Mouse (Mus musculus) erythroid progenitor cell, adult 5-6 weeks (primary cell): ENCODE measurements around the gene Abcc12. TPM values are rescaled to one million over a fixed set of nuclear protein-coding genes. Genes with fewer than 3 reads are reported as not detected.
A peak's percentile ranks its signal among the peaks of the same experiment; 100 is the strongest.

Experiments
- ATAC-seq: replicated peaks from 2 replicates; pipeline ENCODE4 v1.8.0; 2016; ENCODE audit warnings: moderate number of reproducible peaks, mild to moderate bottlenecking, moderate TSS enrichment, inconsistent platforms; ENCODE audit not compliant: poor library complexity, low FRiP score, severe bottlenecking
- total RNA-seq, 2 experiments: library from RNA; stranded (forward) in 1 of 2; stranded (reverse) in 1 of 2; fragments of 150-400 nt in 1 of 2; fragments of 186-747, 209-891 nt in 1 of 2; gene quantifications; 2 replicates each; pipeline versions ENCODE4 v1.2.3 to v1.2.4; 2015 to 2017; ENCODE audit warnings: low replicate concordance in 2 of 2

Abcc12 gene
- total RNA-seq (2015; ENCODE audit: low replicate concordance): not detected in 2 replicates
- total RNA-seq (2017; ENCODE audit: low replicate concordance): not detected in 2 replicates

DNA sequence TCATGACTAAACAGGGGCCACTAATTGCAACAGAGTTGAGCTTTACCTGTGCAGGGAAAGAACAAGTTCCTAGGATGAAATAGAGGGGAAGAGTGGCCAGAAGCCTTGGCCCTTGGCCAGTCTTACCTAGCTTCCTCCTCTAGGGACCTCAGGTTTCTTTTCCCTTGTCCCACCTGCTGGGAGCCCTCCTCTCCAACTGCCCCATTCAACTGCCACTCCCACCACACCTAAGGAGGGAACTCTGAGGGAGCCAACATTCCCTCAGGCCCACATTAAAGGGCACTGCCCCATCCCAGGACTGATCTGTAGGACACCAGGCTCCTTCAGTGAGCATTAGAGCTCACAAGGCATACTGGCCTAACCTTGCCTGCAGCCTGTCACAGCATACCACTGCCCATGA is at the start of gene Abcc12:
Gene Abcc12 (minus strand): TSS at position 229 of the 400 bp plus-strand sequence.
- ATAC-seq: no peak

- ATAC-seq: no peak
These were observed 49.7 kb upstream of the Abcc12 start for GRCm38 (mm10) chr8:86630212-86630611.

DNA sequence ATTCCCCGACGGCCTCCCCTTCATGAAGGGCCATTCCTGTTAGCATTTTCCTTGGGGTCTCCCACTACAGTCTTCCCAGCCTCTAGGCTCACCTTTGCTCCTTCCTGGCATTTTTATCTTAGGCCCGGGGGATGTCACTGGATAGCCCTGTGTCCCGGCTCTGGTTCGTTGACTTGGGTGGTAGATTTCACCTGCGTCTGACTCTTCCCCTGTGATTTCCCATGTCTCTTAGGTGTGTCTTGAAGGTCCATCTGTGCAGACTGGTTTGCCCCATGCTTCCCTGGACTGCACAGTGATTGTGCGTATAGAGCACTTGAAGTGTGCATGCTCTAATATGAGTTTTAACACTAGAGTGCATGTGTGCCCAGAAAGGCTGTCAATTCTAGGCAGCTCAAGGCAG is 44.4 kb upstream of the Abcc12 start:
- no peak for ATAC-seq

DNA sequence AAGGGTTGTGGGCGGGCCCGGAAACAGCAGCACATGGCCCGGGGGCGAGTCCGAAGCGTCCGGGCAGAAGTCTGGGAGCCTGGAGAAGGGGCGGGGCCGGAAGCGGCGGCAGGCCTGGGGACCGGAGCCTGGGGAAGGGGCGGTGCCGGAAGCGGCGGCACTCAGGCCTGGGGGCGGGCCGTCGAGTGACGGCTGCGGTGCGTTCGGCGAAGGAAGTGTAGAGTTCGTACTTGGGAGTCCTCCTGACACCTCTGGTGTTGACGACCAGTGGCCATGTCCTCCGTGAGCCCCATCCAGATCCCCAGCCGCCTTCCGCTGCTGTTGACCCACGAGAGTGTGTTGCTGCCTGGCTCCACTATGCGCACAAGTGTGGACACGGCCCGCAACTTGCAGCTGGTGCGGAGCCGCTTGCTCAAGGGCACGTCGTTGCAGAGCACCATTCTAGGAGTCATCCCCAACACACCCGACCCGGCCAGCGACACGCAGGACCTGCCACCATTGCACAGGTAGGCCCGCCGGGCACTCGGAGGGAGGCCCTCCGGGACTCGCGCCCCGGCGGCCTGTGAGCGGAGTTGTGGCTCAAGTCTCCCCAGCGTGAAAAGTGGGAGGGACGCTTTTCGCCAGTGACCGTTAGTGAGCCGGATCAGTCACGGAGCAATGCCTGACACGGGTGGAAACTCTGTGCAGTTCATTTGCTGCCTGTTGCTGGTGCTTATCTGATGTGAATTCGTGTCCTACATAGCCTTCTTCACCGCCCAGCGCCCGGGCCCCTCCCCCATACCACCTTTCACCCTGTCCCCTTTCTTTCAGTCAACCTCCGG is 43.6 kb upstream of the Abcc12 start, which contains the start of gene Lonp2:
Gene Lonp2 (plus strand): TSS at position 133 of the 821 bp plus-strand sequence.
- peak; percentile 97 for ATAC-seq

- no peak for ATAC-seq
These were observed 43.0 kb upstream of the Abcc12 start for GRCm38 (mm10) chr8:86623551-86623910.

GRCm38 (mm10) chr8:86617759-86618387 is 37.4 kb upstream of the Abcc12 start:
- ATAC-seq: no peak; the same call in 1 of the 2 replicates

DNA sequence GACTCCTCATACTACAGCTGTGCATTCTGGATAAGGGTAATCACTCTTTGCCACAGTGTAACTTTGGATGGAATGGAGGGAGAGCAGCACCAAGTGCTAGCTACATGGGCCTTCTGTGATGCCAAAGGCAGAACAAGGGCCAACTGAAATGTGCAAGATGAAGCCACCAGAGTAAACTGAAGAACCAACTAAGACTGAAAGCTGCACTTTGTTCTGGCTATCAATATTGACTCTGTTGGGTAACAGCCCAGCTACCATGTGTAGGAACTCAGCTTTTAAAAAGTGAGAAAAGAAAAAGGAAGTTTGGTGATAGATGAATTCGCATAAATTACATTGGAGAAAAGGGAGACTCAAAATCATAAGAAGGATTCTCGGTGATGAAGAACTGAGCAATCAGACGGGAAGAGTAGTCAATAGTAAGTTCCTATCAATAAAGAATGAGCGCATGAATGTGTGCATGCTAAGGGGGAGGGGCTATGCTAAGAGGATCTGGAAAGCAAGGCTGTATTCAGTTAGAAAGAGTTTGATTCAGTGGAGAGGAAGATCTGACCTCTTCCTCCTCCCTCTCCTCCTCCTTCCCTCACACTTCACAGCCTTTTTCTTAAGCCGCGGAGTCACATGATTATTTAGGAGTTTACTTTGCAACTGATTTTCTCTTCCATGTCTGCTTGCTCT is 34.7 kb upstream of the Abcc12 start:
- ATAC-seq: no peak

DNA sequence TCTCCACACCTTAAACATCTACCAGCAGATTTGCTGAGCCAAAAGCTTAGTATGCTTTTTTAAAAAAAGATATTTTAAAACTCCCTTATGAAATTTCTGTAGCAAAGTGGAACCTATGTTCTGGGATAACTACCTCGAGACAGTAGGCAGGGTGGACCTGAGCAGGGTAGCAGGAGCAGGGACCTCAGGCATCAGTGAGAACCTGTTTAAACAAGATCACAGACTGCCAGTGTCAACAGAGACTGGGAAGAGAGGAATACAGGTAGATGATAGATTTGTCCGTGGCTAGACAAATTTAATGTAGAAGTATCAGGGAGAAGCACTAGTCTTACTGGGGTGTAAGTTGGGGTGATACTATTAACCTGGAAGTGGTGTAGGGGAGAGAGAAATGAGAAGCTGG is 33.3 kb upstream of the Abcc12 start:
- ATAC-seq: no peak

DNA sequence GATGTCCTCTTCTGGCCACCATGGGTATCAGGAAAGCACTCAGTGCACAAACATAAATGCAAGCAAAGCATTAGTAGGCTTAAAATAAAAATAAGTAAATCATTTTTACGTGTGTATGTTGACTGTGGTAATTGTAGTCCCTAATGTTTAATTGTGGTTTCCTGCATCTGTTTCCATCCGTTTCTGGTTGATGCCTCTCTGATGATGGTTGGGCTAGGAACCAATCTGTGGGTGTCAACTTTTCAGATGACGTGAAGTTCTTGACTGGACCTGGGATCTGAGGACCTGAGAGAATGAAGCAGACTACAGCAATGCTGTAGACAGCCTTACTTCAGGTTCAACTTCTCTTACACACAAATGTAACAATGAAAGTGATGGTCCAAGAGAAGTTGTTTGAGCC is 24.2 kb upstream of the Abcc12 start:
- no peak for ATAC-seq

- ATAC-seq: no peak
These were observed 22.7 kb upstream of the Abcc12 start for GRCm38 (mm10) chr8:86603174-86603573.

GRCm38 (mm10) chr8:86600311-86600710 is 19.8 kb upstream of the Abcc12 start:
- no peak for ATAC-seq

DNA sequence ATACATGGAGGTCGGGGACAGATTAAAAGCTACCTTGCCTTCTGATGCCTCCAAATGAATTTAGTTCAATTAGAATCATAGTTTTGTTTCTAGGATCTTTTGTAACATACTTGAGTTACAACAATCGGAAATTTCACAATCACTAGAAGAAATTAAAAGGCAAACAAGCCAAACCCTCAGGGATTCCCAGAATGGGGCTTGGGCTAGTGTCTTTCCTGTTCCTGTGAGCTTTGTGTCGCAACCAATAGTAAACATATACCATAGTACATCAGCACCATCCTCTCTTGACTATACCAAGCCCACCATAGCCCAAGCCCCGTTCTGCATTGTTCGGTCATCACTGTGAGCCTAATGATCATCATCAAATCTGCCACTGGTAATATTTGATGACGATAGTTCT is 18.8 kb upstream of the Abcc12 start:
- no peak for ATAC-seq

DNA sequence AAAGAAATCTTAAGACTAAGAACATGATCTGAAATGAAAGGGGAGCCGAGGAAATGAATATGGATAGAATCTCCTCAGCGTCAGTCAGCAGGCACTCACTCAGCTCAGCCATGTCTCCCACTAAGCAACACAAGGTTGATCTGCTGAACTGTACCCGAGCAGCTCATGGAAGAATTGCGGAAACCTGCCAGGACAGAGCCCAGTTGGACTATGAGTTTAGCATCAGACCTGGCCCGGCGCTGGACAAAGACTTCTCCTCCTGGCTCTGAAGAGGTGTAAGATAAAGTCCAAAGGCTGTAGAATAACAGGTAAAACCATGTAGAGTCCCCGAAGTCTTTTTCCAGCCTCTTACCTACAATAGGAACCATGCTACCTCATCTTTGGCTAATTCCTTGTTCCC is 17.2 kb upstream of the Abcc12 start:
- no peak for ATAC-seq

DNA sequence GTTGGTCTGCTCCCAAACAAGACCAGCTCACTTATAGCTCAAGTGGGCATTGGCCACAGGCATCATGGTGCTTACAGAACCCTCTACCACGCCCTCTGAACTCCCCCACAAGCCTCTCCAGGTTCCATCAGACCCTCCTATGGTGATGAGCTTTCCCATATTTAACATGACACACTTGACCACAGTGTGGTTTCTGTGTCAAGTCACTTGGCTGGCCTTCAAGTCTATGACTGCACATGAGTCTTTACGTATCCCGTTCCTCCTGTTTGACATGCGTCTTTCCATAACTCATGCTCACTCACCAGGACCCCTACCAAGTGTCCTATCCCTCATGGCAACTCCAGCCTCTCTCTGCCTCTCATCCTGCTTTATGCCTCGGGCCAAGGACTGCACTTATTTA is 15.2 kb upstream of the Abcc12 start:
- no peak for ATAC-seq

DNA sequence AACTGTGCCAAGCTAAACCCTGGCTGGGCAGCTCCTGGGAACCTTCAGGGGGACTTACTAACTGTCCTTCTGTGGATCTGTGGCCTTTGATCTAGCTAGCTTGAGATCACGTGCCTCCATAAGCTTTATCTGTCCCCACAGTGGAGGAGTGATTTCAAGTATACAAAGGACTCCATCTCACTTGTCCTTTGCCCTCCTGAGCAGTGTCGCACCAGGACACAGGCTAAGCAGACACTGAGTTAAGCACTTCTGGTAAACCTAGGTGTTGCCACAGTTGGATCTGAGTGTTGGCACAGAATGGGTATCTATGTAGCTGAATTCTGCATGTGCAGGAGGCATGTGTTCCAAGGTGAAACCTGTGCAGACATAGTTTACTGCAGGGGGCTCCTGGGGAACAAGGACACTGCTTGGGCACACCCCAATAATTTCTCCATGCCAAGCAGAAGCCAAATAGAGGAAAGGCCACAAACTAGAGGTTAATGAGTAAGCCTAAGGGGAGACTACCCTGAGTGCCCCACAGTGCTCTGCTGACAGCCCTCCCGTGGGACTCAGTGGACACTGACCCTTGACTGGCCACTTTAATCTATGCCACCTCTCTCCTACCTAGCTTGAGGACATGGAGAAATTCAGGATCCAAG is 13.8 kb upstream of the Abcc12 start:
- no peak for ATAC-seq

DNA sequence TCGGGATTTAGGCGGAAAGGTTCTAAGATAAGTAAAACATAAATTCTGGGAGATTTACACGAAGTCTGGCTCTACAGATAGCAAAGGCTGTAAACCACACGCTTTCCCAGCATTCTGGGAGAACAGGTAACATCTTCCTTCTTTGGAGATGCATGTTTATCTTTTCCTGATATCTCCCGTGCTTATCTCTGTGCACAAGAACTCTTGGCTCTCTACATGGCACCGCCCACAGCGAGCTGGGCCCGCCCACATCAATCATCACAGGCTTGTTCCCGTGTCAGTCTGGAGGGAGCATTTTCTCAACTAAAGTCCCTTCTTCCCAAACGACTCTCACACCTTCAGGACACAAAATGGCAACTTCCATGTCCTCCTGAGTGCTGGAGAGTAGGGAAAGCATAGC is 12.6 kb upstream of the Abcc12 start:
- no peak for ATAC-seq

- no peak for ATAC-seq
These were observed 7.9 kb upstream of the Abcc12 start for GRCm38 (mm10) chr8:86588338-86588737.

- ATAC-seq: no peak
These were observed 6.2 kb upstream of the Abcc12 start for GRCm38 (mm10) chr8:86586642-86587041.

DNA sequence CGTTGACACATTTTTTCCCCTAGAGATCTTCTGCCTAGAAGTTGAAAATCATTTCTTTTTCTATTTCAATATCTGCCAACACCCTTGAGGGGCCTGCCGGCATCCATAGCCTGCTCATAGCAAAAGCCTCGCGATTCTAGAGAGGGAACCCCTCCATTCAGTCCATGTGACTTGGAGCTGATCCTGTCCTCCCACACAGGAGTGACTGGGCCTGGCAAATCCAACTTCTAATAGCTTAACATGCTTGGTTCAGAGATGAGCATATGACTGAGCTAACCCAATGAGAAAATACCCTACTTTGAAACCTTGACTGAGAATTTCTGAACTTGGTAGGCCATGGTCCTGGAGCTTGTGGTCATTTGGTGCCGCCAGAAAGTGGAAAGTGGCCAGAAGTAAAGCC is 5.6 kb upstream of the Abcc12 start:
- no peak for ATAC-seq

GRCm38 (mm10) chr8:86585532-86585931 is 5.0 kb upstream of the Abcc12 start:
- peak; percentile 76 for ATAC-seq
